Mouse (Mus musculus): ENCODE results near the gene Olfr154.
"Not testable (repeated sequence)": the region's sequence is repeated elsewhere in the genome, so short reads cannot be mapped to it uniquely, and the experiment has no call there.

The Olfr154 gene

GRCm38 (mm10) chr2:85664355-85664754 is at the start of gene Olfr154:
Gene Olfr154 (minus strand): TSS chr2:85664455.
- DNase-seq (ENCODE audit: low read depth, low spot score): not testable (repeated sequence)

- no peak for DNase-seq (ENCODE audit: low read depth, low spot score)
Measured at GRCm38 (mm10) chr2:85711159-85711558, 46.9 kb upstream of the Olfr154 start.

- DNase-seq (ENCODE audit: low read depth, low spot score): not testable (repeated sequence)
Measured at GRCm38 (mm10) chr2:85710680-85711079, 46.4 kb upstream of the Olfr154 start.

- DNase-seq (ENCODE audit: low read depth, low spot score): no peak
Measured at GRCm38 (mm10) chr2:85689131-85689530, 24.9 kb upstream of the Olfr154 start, which contains the start of gene Olfr1008. Gene Olfr1008 (plus strand): TSS chr2:85689431.

- DNase-seq (ENCODE audit: low read depth, low spot score): no peak
Measured at GRCm38 (mm10) chr2:85678667-85679066, 14.4 kb upstream of the Olfr154 start, which contains the start of gene Olfr1006. Gene Olfr1006 (minus strand): TSS chr2:85678767.

- DNase-seq (ENCODE audit: low read depth, low spot score): no peak
Measured at GRCm38 (mm10) chr2:85650604-85651003, 13.7 kb downstream of the Olfr154 start, which contains the start of gene Olfr1002. Gene Olfr1002 (minus strand): TSS chr2:85650704.

Measured in 3T3-L1 (cell line).